Mouse (Mus musculus) heart, embryonic 13.5 days (tissue): Measurements from ENCODE around the gene Mdm2. TPM values are rescaled to one million over a fixed set of nuclear protein-coding genes. Genes with fewer than 3 reads are reported as not detected.

Experiments used
- ATAC-seq: fragments of 200-750 bp; cut with Nextera tagmentation; 2 replicates; pipeline ENCODE4 v1.8.0; 2017; ENCODE audit warnings: moderate TSS enrichment; ENCODE audit not compliant: insufficient number of reproducible peaks, low FRiP score, low TSS enrichment; ENCODE audit errors: extremely low read depth
- H3K27ac ChIP-seq: fragments of 300-500 bp; sonication (generic); replicated peaks from 2 replicates; pipeline ENCODE4 v1.5.1; 2015; ENCODE audit warnings: moderate library complexity, mild to moderate bottlenecking, inconsistent platforms
- H3K27me3 ChIP-seq: fragments of 300-500 bp; sonication (generic); replicated peaks from 2 replicates; pipeline ENCODE4 v1.6.1; 2015; ENCODE audit warnings: mild to moderate bottlenecking, inconsistent platforms
- H3K36me3 ChIP-seq: fragments of 300-500 bp; sonication (generic); 2 replicates; pipeline ENCODE4 v1.6.1; 2015; ENCODE audit warnings: mild to moderate bottlenecking, inconsistent platforms
- H3K4me1 ChIP-seq: fragments of 300-500 bp; sonication (generic); 2 replicates; pipeline ENCODE4 v1.6.1; 2015; ENCODE audit warnings: inconsistent platforms
- H3K4me2 ChIP-seq: fragments of 300-500 bp; sonication (generic); 2 replicates; pipeline ENCODE4 v1.6.1; 2015; ENCODE audit warnings: inconsistent platforms, mild to moderate bottlenecking, moderate library complexity
- H3K4me3 ChIP-seq: fragments of 300-500 bp; sonication (generic); 2 replicates; pipeline ENCODE4 v1.5.1; 2015; ENCODE audit warnings: moderate library complexity, mild to moderate bottlenecking, inconsistent platforms
- H3K9ac ChIP-seq: fragments of 300-500 bp; sonication (generic); 2 replicates; pipeline ENCODE4 v1.6.1; 2015; ENCODE audit warnings: inconsistent platforms, mild to moderate bottlenecking, moderate library complexity
- H3K9me3 ChIP-seq: fragments of 300-500 bp; sonication (generic); 2 replicates; pipeline ENCODE4 v1.6.1; 2016; ENCODE audit warnings: inconsistent platforms
- WGBS: fragments of 180-500 bp; shearing (Covaris S2); methylation state at CpG from one replicate; pipeline ENCODE4 v1.1.7; 2015; ENCODE audit warnings: mixed read lengths; 5-methylcytosine and 5-hydroxymethylcytosine counted together
- polyA plus RNA-seq: library from polyadenylated mRNA; unstranded; fragments of >200 nt; fragmentation: Nextera tagmentation; extraction: Ambion mirVana; gene quantifications from 2 replicates; pipeline ENCODE4 v1.2.1, GENCODE M21; 2015

Mdm2 gene
- polyA plus RNA-seq, 1 experiment from 2014 or later: 38.7 TPM

- Histone ChIP-seq H3K9ac (no peak overlapping the region), H3K27ac (no peak overlapping the region), H3K4me3 (no peak overlapping the region), H3K27me3 (no peaks in the 10 kb centered on the region), H3K4me2 (no peak overlapping the region), H3K4me1 (peaks cover 1% of the 10 kb centered on the region; the same call in 1 of the 2 replicates), H3K36me3 (peaks cover 96% of the 10 kb centered on the region), H3K9me3 (no peaks in the 10 kb centered on the region)
- ATAC-seq: no peak
- 88% methylated on average over 6 of the region's 6 CpGs for WGBS
Observed at GRCm38 (mm10) chr10:117701034-117701829, 9.3 kb downstream of the Mdm2 start.

- peaks cover 99% of the 10 kb centered on the region for H3K36me3 ChIP-seq
- no peak overlapping the region for H3K9ac ChIP-seq
- ATAC-seq: no peak
- H3K27ac ChIP-seq: no peak overlapping the region
- H3K9me3 ChIP-seq: no peaks in the 10 kb centered on the region
- H3K4me3 ChIP-seq: no peak overlapping the region
- H3K27me3 ChIP-seq: no peaks in the 10 kb centered on the region
- no peaks in the 10 kb centered on the region for H3K4me1 ChIP-seq
- 93% methylated on average over 1 of the region's 1 CpGs for WGBS
- H3K4me2 ChIP-seq: no peak overlapping the region
Observed at GRCm38 (mm10) chr10:117700450-117700849, 10.1 kb downstream of the Mdm2 start.

GRCm38 (mm10) chr10:117699914-117700313, 10.6 kb downstream of the Mdm2 start:
- ATAC-seq: no peak
- H3K36me3 ChIP-seq: peaks cover 99% of the 10 kb centered on the region
- 96% methylated on average over 4 of the region's 4 CpGs for WGBS

GRCm38 (mm10) chr10:117698313-117699138, 12.0 kb downstream of the Mdm2 start:
- ATAC-seq: no peak
- Histone ChIP-seq H3K27me3 (no peaks in the 10 kb centered on the region), H3K9ac (no peak overlapping the region), H3K36me3 (peaks cover 98% of the 10 kb centered on the region), H3K4me2 (no peak overlapping the region), H3K9me3 (no peaks in the 10 kb centered on the region), H3K4me3 (no peak overlapping the region), H3K27ac (no peak overlapping the region), H3K4me1 (no peaks in the 10 kb centered on the region)
- WGBS: 96% methylated on average over 10 of the region's 10 CpGs

More at GRCm38 (mm10) chr10:117699914-117700313, 10.6 kb downstream of the Mdm2 start:
- Histone ChIP-seq H3K9ac (no peak overlapping the region), H3K4me1 (no peaks in the 10 kb centered on the region), H3K9me3 (no peaks in the 10 kb centered on the region), H3K27ac (no peak overlapping the region), H3K4me2 (no peak overlapping the region), H3K4me3 (no peak overlapping the region), H3K27me3 (no peaks in the 10 kb centered on the region)

- 85% methylated on average over 3 of the region's 3 CpGs for WGBS
- H3K27me3 ChIP-seq: no peaks in the 10 kb centered on the region
- ATAC-seq: no peak
- no peaks in the 10 kb centered on the region for H3K4me1 ChIP-seq
- H3K4me3 ChIP-seq: no peak overlapping the region
- no peak overlapping the region for H3K9ac ChIP-seq
- peaks cover 96% of the 10 kb centered on the region for H3K36me3 ChIP-seq
- no peaks in the 10 kb centered on the region for H3K9me3 ChIP-seq
- no peak overlapping the region for H3K4me2 ChIP-seq
- no peak overlapping the region for H3K27ac ChIP-seq
Observed at GRCm38 (mm10) chr10:117697561-117698115, 12.9 kb downstream of the Mdm2 start.

GRCm38 (mm10) chr10:117696827-117697560, 13.6 kb downstream of the Mdm2 start:
- Histone ChIP-seq H3K27me3 (no peaks in the 10 kb centered on the region), H3K4me1 (no peaks in the 10 kb centered on the region), H3K36me3 (peaks cover 96% of the 10 kb centered on the region), H3K27ac (no peak overlapping the region), H3K4me2 (no peak overlapping the region), H3K4me3 (no peak overlapping the region), H3K9me3 (no peaks in the 10 kb centered on the region), H3K9ac (no peak overlapping the region)
- no peak; the same call in 1 of the 2 replicates for ATAC-seq
- WGBS: 91% methylated on average over 6 of the region's 6 CpGs

- H3K36me3 ChIP-seq: peaks cover 96% of the 10 kb centered on the region
- no peak overlapping the region for H3K9ac ChIP-seq
- H3K4me1 ChIP-seq: no peaks in the 10 kb centered on the region
- 90% methylated on average over 8 of the region's 8 CpGs for WGBS
- no peak overlapping the region for H3K27ac ChIP-seq
- no peak overlapping the region for H3K4me2 ChIP-seq
- ATAC-seq: no peak
- no peaks in the 10 kb centered on the region for H3K27me3 ChIP-seq
- H3K9me3 ChIP-seq: no peaks in the 10 kb centered on the region
- H3K4me3 ChIP-seq: no peak overlapping the region
Observed at GRCm38 (mm10) chr10:117696021-117696826, 14.3 kb downstream of the Mdm2 start.

GRCm38 (mm10) chr10:117695605-117696004, 15.0 kb downstream of the Mdm2 start:
- Histone ChIP-seq H3K27me3 (no peaks in the 10 kb centered on the region), H3K9ac (no peak overlapping the region), H3K36me3 (peaks cover 96% of the 10 kb centered on the region), H3K9me3 (no peaks in the 10 kb centered on the region), H3K4me1 (no peaks in the 10 kb centered on the region), H3K4me3 (no peak overlapping the region), H3K4me2 (no peak overlapping the region), H3K27ac (no peak overlapping the region)
- ATAC-seq: no peak
- 95% methylated on average over 4 of the region's 4 CpGs for WGBS

- ATAC-seq: no peak
- no peaks in the 10 kb centered on the region for H3K9me3 ChIP-seq
- 95% methylated on average over 4 of the region's 4 CpGs for WGBS
- H3K4me2 ChIP-seq: no peak overlapping the region
- H3K4me3 ChIP-seq: no peak overlapping the region
- no peaks in the 10 kb centered on the region for H3K4me1 ChIP-seq
- peaks cover 96% of the 10 kb centered on the region for H3K36me3 ChIP-seq
- no peak overlapping the region for H3K9ac ChIP-seq
- no peaks in the 10 kb centered on the region for H3K27me3 ChIP-seq
- H3K27ac ChIP-seq: no peak overlapping the region
Observed at GRCm38 (mm10) chr10:117695027-117695426, 15.5 kb downstream of the Mdm2 start.

- no peaks in the 10 kb centered on the region for H3K27me3 ChIP-seq
- no peaks in the 10 kb centered on the region for H3K4me1 ChIP-seq
- H3K9ac ChIP-seq: no peak overlapping the region
- 92% methylated on average over 6 of the region's 6 CpGs for WGBS
- no peak overlapping the region for H3K4me2 ChIP-seq
- H3K36me3 ChIP-seq: peaks cover 94% of the 10 kb centered on the region
- H3K4me3 ChIP-seq: no peak overlapping the region
- no peak for ATAC-seq
- H3K9me3 ChIP-seq: no peaks in the 10 kb centered on the region
- no peak overlapping the region for H3K27ac ChIP-seq
Observed at GRCm38 (mm10) chr10:117694255-117694953, 16.2 kb downstream of the Mdm2 start.
